Mouse (Mus musculus): ENCODE data around the gene Tmem262.
A peak's percentile ranks its signal among the peaks of the same experiment; 100 is the strongest.

Gene Tmem262

GRCm38 (mm10) chr19:6102169-6102853 is 22.5 kb downstream of the Tmem262 start:
- DNase-seq (ENCODE audit: low spot score) = no peak

DNA sequence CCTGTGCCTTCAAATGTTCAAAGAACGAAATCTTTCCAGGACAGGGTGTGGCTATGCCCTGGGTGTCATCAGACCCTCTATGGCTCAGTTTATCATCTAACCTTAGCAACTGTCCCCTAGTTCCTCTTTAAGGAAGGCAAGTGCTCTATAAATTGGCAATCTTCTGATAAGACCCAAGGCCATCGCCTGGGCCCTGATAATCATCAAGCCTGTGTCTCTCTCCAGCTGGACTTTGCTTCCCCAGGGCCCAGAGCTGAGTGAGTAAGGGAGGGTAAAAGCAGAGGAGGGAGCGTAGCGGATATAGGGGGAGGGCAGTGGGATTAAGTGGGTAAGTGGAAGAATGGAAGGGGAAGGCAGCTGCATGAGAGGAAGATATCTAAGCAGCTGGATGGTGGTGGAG is 24.6 kb downstream of the Tmem262 start:
- DNase-seq (ENCODE audit: low spot score) = no peak

DNA sequence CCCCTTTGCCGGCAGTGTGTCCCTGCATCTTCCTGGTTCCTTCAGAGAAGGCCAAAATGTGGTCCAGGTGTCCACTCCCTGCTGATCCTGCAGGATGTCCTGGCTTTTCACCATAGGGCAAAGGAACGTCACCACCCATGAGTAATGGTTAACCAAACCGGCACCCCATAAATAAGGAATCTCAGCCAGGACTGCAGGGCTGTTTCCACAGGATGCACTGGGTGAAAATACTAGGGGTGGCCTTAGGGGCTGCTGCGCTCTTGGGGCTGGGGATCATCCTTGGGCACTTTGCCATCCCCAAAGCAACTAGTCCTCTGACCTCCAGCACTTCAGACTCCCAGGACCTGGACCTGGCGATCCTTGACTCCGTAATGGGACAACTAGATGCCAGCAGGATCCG is 25.8 kb downstream of the Tmem262 start, which contains the start of gene Naaladl1:
TSS of gene Naaladl1 (plus strand) at position 197 of the 400 bp plus-strand sequence.
- DNase-seq (ENCODE audit: low spot score) = no peak

DNA sequence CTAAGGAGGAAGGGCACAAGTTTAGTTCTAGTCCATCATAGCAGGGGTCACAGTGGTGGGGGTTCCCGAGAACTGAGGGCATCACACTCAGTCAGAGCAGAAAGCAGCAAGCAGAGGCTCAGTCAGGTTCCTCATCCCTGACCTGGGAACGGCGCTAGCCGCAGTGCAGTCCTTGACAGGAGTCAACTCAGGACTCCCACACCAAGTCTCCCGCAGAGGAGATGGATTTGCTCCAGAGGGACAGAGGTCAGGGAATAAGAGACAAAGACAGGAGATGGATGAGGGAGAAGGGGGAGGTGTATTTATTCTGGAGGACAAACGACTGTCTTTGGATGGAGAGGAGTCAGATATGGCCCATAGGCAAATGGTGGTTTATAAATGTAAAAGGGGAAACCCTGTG is 33.3 kb downstream of the Tmem262 start:
- DNase-seq (ENCODE audit: low spot score) = no peak

DNA sequence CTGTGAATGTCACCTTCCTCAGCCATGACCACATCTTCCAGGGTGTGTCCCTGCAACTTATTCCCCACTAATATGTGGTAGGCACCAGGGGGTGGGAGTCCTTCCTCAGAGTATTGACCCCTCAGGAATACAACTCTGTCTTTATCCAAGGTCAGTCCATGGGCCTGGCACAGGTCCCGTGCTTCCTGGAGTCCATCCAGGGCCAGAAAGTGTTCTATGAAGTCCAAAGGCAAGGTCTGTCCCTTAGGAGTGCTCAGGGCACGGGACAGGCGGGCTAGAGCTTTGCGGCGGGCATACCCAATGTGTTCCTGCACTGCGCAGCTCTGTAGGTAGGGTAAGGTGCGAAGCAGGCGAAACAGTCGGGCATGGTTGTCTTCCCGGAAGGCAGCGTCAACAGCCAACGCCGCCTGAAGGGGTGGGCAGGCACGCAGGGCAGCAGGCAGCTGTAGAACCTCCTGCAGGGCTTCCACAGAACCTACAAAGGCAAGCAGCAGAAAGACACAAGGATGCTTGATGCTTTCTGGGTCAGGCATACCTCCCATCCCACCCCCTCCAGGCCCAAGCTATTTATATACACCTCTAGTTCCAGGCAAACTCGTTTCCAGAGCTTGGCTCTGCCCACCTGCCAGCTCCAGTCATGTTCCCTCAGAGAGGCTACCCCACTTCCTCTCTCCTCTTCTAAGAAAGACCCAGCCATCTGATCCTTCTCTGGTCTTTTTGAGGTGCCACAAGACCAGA is 36.4 kb downstream of the Tmem262 start:
- DNase-seq (ENCODE audit: low spot score) = no peak

DNA sequence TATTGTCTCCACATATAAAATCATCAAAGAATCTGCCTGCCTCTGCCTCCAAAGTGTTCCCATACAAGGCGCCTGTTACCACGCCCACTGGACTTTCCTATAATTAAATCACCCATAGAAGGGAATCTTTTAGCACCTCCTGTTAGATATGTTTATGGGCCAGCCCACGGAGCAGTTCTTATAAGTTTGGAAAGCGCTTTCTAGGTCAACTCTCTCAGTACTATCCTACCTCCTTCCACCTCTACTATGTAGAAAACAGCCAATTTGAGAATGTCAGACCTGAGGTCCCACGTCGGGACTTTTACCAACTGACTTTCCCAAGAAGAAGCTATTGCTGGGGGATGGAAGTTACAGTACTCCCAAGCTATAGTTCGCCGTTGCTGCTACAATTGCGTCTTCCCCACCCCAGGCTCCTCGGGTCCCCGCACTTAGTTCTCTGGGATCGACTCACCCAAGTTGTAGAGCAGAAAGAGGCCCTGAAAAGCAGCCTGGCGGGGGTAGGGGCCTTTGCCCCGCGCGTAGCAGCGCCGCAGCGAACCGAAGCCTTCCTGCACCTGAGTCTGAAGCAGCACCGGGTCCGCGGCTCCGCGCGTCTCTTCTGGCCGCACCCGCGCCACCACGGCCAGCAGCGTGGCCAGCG is 37.6 kb downstream of the Tmem262 start:
- no peak for DNase-seq (ENCODE audit: low spot score)

GRCm38 (mm10) chr19:6117986-6118676 is 38.3 kb downstream of the Tmem262 start, which contains the start of gene Sac3d1:
TSS of gene Sac3d1 (minus strand) at chr19:6118650.
- DNase-seq (ENCODE audit: low spot score) = peak; percentile 79

DNA sequence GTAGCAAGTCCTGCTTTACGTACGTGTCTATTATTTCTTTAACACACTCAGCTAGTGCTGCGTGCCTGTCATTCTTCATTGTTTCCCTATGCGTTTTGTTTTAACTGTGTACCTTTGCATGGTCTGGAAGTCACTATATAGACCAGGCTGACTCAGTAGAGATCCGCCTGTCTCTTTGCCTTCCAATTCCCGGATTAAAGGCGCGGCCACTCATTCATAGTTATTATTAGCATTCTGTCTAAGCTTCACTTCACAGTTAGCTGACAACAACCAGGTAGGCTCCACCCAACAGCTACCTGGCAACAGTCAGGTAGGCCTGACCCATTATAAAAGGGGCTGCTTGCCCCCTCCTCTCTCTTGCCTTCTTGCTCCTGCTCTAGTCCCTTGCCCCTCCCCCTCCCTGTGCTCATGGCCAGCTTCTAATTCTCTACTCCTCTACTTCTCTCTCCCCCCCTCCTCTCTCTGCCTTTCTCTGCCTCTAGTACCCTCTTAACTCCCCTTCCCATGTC is 38.9 kb downstream of the Tmem262 start:
- DNase-seq (ENCODE audit: low spot score) = no peak

GRCm38 (mm10) chr19:6121761-6122160 is 41.9 kb downstream of the Tmem262 start:
- DNase-seq (ENCODE audit: low spot score) = no peak

GRCm38 (mm10) chr19:6123330-6123729 is 43.5 kb downstream of the Tmem262 start:
- no peak for DNase-seq (ENCODE audit: low spot score)

DNA sequence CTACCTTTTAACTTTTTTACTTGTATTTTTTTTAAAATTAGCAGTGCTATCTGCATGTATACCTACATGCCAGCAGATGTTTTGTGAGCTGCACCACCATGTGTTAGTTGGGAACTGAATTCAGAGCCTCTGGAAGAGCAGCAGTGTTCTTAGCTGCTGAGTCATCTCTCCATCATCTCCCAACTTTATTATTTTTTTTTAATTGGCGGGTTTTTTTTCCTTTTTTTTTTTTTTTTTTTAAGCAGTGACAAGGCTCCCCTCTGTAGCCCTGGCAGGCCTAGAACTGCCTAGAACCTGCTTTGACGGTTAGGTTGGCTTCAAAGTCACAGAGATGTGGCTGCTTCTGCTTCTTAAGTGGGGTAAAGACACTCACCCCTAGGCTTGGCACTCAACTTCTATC is 45.1 kb downstream of the Tmem262 start:
- DNase-seq (ENCODE audit: low spot score) = no peak

DNA sequence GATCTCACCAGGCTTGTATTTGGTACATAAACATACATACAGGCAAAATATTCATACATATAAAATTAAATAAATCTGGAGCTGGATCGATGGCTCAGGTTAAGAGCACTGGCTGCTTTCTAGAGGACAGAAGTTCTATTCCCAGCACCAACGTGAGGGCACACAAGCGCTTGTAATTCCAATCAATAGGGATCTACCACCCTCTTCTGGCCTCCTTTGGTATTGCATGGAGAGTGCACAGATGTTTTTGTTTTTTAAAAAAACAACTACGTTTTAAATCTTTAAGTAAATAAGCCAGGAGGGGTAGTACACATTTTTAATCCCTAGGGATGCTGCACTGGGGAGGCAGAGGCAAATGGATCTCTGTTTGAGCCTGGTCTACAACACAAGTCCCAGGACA is 46.5 kb downstream of the Tmem262 start:
- peak; percentile 49 for DNase-seq (ENCODE audit: low spot score)

DNA sequence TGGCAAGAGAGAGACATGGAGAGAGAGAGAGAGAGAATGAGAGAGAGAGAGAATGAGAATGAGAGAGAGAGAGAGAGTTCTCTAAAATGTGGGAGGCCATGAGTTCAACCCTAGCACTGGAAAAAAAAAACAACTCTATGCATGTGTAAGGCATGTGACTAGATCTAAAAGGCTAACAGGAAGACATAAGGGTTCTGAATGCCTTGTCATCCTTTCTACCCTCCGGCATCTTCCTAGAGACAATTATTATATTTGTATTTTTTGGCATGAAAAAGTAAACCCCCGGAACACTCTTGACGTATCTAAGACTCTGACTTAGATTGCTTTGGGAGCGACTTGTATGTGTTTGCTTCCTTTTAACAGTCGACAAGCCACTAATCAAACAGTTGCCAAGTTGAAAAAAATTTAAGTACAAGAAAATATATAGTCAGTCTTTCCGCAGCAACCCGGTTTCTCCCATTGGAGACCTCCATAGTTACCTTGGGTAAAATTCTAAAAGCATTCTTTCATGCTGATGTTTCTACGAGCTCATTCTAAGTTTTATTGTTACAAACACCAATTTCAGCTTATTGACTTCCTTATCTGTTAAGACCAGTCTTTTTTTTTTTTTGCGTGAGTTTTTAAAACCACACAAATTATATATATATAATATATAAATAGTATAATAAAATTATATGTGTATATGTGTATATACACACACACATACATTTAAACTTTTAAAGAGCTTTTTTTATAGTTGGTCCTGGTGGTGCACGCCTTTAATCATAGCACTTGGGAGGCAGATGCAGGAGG is 47.2 kb downstream of the Tmem262 start:
- DNase-seq (ENCODE audit: low spot score) = no peak

- DNase-seq (ENCODE audit: low spot score) = peak; percentile 79
Observed at GRCm38 (mm10) chr19:6127760-6128341, 48.0 kb downstream of the Tmem262 start, which contains the start of gene Snx15. TSS of gene Snx15 (minus strand) at chr19:6128304.
